Mouse (Mus musculus) neural tube, postnatal 0 days (tissue): ENCODE data around the gene Usp30. TPM values are rescaled to one million over a fixed set of nuclear protein-coding genes. Genes with fewer than 3 reads are reported as not detected.

Source experiments
- polyA plus RNA-seq: library from polyadenylated mRNA; unstranded; fragments of >200 nt; fragmentation: Nextera tagmentation; extraction: Ambion mirVana; gene quantifications from 2 replicates; pipeline ENCODE4 v1.2.1, GENCODE M21; 2015

The Usp30 gene
- 16.6 and 18.1 TPM in 2 replicates for polyA plus RNA-seq

DNA sequence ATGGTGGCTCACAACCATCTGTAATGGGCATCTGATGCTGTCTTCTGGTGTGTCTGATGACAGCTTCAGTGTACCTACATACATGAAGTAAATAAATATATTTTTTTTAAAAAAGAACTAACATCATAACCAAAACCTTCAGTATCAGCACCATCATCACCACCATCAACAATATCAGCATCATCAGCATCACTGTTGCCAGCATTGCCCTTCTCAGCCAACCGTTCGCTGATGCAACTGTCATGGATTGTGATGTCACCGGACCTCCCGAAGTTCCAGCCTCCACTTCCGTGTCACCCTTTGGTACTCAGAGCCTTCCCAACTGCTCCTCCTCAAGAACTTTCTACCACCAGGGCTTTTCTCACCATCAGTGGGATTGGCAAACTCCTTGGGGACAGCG, at the start of gene Usp30:
Gene Usp30 (plus strand): TSS at position 301 of the 400 bp plus-strand sequence.

DNA sequence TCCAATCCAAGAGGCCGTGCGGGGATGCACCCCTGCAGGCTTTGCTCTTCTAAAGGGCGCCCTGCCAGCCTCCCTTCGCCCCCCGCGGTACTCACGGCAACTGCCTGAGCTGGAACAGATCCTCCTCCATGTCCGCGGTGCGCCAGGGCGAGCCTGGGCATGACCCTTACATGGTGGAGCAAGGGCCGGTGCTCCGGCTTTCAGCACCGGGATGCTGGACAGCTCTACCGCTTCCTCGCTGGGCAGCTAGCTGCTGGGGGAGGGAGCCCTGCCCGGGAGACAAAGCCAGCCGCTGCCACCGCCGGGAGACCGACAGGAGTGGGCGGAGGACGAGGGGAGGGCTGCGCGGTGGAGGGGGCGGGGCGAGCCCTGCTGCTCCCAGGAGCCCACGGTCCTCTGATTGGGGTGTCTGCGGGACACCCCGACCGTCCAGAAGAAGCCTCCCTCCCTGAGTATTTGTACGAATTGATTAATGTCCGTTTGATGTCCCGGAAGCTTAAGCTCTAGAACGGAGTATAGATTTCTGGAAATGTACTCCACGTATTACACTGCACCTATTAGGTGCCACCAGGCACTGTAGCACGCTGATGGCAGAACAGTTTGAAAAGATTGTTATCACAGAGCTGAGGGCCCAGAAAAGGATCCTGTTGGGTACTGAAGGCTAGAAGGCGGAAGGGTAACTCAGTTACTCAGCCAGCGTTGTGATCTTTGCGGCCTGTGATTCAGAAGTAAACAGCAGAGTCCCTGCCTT, 26.0 kb downstream of the Usp30 start, which contains the start of gene Svop:
Gene Svop (minus strand): TSS at position 514 of the 751 bp plus-strand sequence.

GRCm38 (mm10) chr5:114127374-114128349, 62.4 kb downstream of the Usp30 start, which contains the start of gene Alkbh2:
Alkbh2 (minus strand) TSS chr5:114128218.

GRCm38 (mm10) chr5:114130211-114130605, 64.9 kb downstream of the Usp30 start, which contains the start of gene Ung:
Ung (plus strand) TSS chr5:114130386.

GRCm38 (mm10) chr5:114146028-114146888, 81.0 kb downstream of the Usp30 start, which contains the start of gene Acacb:
Acacb (plus strand) TSS chr5:114146535.

Other genes starting within 250 kb of the Usp30 start
- gene Selplg, start 232.8 kb upstream of the Usp30 start, polyA plus RNA-seq: 2.9 and 3.1 TPM in 2 replicates
- 112 and 123 TPM in 2 replicates for gene Coro1c, start 156.7 kb upstream of the Usp30 start, polyA plus RNA-seq
- 9.4 and 10.2 TPM in 2 replicates for gene Ssh1, start 71.6 kb upstream of the Usp30 start, polyA plus RNA-seq
- gene Dao, start 61.8 kb upstream of the Usp30 start, polyA plus RNA-seq: 0.37 TPM in 1 of 2 replicates, not detected in the other
- 72.4 and 76.4 TPM in 2 replicates for gene Svop, start 26.1 kb downstream of the Usp30 start, polyA plus RNA-seq
- 9.3 TPM in 2 replicates for gene Alkbh2, start 62.8 kb downstream of the Usp30 start, polyA plus RNA-seq
- gene Ung, start 64.9 kb downstream of the Usp30 start, polyA plus RNA-seq: 9.6 and 10.7 TPM in 2 replicates
- gene Acacb, start 81.1 kb downstream of the Usp30 start, polyA plus RNA-seq: 4.8 and 5.0 TPM in 2 replicates
- gene Foxn4, start 208.3 kb downstream of the Usp30 start, polyA plus RNA-seq: 0.23 TPM in 1 of 2 replicates, not detected in the other
- 0.41 and 0.68 TPM in 2 replicates for gene Myo1h, start 223.7 kb downstream of the Usp30 start, polyA plus RNA-seq